Mouse (Mus musculus) hindbrain, embryonic 10.5 days (tissue): ENCODE measurements at regions not wholly inside any gene's neighbourhood (a gene's known extent, or its start where the extent isn't known, plus 50 kb on each side); places are given as distances from the start of the nearest gene placed in this dataset.

Experiments used
- DNase-seq: peaks from one replicate; pipeline ENCODE4 v3.0.0-alpha.2; 2017; ENCODE audit warnings: low spot score
- H3K27ac ChIP-seq: fragments of 300-500 bp; sonication (generic); 2 replicates; pipeline ENCODE4 v1.5.1; 2016; ENCODE audit warnings: mild to moderate bottlenecking, moderate library complexity
- H3K27me3 ChIP-seq: fragments of 300-500 bp; sonication (generic); 2 replicates; pipeline ENCODE4 v1.6.1; 2016; ENCODE audit warnings: mild to moderate bottlenecking; ENCODE audit not compliant: poor library complexity, insufficient read depth, severe bottlenecking
- H3K36me3 ChIP-seq: fragments of 300-500 bp; sonication (generic); 2 replicates; pipeline ENCODE4 v1.6.1; 2016; ENCODE audit warnings: mild to moderate bottlenecking, moderate library complexity
- H3K4me1 ChIP-seq: fragments of 300-500 bp; sonication (generic); replicated peaks from 2 replicates; pipeline ENCODE4 v1.6.1; 2016; ENCODE audit warnings: mild to moderate bottlenecking
- H3K4me3 ChIP-seq: fragments of 300-500 bp; sonication (generic); 2 replicates; pipeline ENCODE4 v1.5.1; 2016; ENCODE audit warnings: mild to moderate bottlenecking, moderate library complexity
- H3K9me3 ChIP-seq: fragments of 300-500 bp; sonication (generic); 2 replicates; pipeline ENCODE4 v1.6.1; 2016; ENCODE audit warnings: mild to moderate bottlenecking, moderate library complexity
- WGBS: fragments of 180-500 bp; shearing (Covaris S2); methylation state at CpG from one replicate; pipeline ENCODE4 v1.1.7; 2016; 5-methylcytosine and 5-hydroxymethylcytosine counted together

DNA sequence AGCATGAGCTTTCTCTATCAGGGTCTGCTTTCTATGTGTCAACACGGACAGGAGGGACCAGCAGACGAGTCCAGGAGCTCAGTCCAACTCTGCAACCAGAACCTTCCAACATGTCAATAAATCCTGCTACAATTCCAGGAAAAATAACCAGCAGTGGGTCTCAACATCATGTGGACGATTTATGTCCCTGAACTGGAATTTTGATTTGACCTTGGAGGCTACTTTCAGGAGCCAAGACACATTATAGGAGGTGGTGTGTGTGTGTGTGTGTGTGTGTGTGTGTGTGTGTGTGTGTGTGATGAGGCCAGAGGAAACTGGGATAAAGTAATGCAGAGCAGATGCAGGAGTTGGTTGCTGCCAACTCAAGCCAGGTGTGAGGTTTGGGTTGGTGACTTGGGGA, 107.8 kb downstream of the Edn3 start:
- Histone ChIP-seq H3K36me3 (no peaks in the 10 kb centered on the region), H3K4me1 (peaks cover 52% of the 10 kb centered on the region), H3K9me3 (no peaks in the 10 kb centered on the region), H3K27ac (peak overlapping the region; percentile 63; the same call in 1 of the 2 replicates), H3K4me3 (no peak overlapping the region), H3K27me3 (no peaks in the 10 kb centered on the region)
- peak; percentile 25 for DNase-seq
- WGBS = 72% methylated on average over 3 of the region's 3 CpGs

DNA sequence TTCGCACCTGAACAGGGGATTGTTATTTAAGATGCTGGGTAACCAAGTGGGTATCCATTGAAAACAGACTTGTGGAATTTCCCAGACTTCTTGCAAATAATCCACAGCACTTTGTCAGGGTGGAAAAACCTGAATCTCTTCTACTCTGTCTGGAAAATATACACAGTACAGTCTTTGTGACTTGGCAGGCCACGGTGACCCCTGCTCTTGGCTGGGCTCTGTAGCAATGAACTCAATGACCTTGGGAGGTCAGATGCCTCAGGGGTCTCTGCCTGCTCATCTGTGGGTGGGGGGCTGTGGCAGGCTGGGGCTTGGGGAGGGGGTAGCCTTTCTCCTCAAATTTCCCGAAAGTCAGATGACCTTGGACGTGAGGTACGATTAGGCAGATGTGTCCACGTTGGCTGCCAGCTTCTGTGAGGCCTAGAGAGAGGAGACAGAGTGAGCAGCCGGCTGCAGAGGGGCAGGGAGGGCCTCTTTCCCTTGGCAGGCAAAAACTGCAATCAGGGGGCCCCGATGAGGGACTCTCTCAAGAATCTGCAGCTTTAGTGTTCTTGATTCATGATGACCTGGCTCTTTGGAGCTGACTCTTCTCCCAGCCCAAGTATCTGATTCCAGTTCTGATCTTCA, 108.4 kb downstream of the Edn3 start:
- Histone ChIP-seq H3K36me3 (no peaks in the 10 kb centered on the region), H3K27me3 (no peaks in the 10 kb centered on the region), H3K4me1 (peaks cover 52% of the 10 kb centered on the region), H3K4me3 (no peak overlapping the region), H3K27ac (peak overlapping the region; percentile 63), H3K9me3 (no peaks in the 10 kb centered on the region)
- peak; percentile 49 for DNase-seq
- 45% methylated on average over 8 of the region's 8 CpGs for WGBS

DNA sequence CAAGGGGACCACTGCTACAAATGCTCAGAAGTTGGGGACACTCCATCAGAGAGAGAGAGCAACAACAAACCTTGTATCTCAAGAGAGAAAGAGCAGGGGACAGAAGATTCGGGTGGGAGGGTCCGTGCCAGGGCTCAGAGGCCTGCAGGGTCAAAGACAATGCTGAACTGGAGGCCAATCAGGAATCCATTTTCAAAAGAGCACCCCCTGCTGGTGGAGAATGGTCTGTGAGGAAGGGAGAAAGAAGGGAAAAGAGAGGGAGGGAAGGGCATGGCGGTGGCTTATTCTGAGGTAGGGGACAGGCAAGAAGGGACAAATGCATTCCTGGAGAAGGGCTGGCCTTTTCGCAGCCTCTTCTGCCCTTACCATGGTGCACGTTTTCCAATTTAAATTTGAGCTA, 109.9 kb downstream of the Edn3 start:
- Histone ChIP-seq H3K4me3 (no peak overlapping the region), H3K36me3 (no peaks in the 10 kb centered on the region), H3K27ac (no peak overlapping the region; the same call in 1 of the 2 replicates), H3K27me3 (no peaks in the 10 kb centered on the region), H3K9me3 (no peaks in the 10 kb centered on the region), H3K4me1 (peaks cover 41% of the 10 kb centered on the region)
- DNase-seq = peak; percentile 37
- 60% methylated on average over 5 of the region's 5 CpGs for WGBS

DNA sequence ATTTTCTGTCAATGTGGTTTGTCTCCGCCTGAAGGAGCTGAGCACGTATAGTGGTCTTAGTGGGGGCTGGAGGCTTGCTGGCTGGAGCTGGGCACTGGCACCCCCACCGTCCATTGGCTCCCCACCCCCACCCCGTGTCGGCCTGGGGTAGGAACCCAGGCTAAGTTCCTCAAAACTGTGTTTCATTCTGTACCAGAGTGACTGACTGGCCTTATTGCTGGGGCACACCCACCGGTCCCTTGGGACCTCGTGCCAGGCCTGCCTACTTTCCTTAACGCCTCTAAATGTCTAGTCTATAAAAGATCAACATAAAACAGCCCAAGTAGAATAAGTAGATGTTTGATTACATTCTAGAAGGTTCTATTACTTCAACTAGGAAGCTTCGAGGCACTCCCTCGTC, 110.8 kb downstream of the Edn3 start:
- DNase-seq = no peak
- no peaks in the 10 kb centered on the region for H3K36me3 ChIP-seq
- H3K4me3 ChIP-seq = no peak overlapping the region
- H3K4me1 ChIP-seq = peaks cover 40% of the 10 kb centered on the region
- H3K27ac ChIP-seq = no peak overlapping the region
- WGBS = 83% methylated on average over 10 of the region's 10 CpGs
- no peaks in the 10 kb centered on the region for H3K9me3 ChIP-seq
- H3K27me3 ChIP-seq = no peaks in the 10 kb centered on the region

DNA sequence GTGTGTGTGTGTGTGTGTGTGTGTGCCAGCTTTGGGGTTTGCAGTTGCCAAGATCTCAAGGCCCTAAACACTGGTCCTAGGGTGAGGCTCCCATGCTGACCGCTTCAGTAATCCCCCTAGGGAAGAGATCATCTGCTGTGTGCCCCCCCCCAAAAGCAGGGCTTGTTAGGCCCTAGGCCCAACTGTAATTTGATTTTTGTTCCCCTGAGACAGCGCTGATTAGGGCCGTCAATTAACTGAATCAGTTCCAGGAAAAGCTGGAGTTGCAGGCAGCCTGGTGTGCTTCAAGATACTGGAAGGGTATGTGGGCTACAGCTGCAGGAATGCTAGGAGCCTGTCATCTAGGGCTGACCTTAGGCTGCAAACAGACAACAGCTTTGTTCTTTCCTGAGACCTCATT, 111.4 kb downstream of the Edn3 start:
- Histone ChIP-seq H3K9me3 (no peaks in the 10 kb centered on the region), H3K4me1 (peaks cover 40% of the 10 kb centered on the region), H3K36me3 (no peaks in the 10 kb centered on the region), H3K27ac (peak overlapping the region; percentile 70), H3K4me3 (no peak overlapping the region), H3K27me3 (no peaks in the 10 kb centered on the region)
- WGBS = 59% methylated on average over 3 of the region's 3 CpGs
- no peak for DNase-seq

DNA sequence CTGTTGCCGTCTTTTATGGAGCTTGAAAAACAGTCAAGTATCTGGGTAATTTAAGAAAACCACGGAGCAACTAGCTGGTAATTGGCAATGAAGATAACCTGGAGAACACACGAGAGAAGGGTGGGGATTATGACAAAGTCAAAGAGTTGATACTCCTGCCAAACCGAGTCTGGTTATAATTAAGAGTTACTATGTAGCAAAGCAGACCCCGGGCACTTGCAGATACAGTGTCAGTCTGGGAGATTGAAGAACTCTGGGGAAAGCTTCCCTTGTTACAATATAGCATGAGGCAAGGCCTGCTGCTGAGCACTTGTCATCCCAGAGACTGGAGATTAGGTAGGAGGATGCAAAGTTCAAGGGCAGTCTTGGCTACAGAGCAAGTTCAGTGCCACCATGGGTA, 116.5 kb downstream of the Edn3 start:
- H3K27me3 ChIP-seq = no peaks in the 10 kb centered on the region
- H3K4me1 ChIP-seq = peaks cover 16% of the 10 kb centered on the region
- H3K4me3 ChIP-seq = no peak overlapping the region
- H3K27ac ChIP-seq = no peak overlapping the region
- WGBS = 64% methylated on average over 5 of the region's 5 CpGs
- H3K36me3 ChIP-seq = no peaks in the 10 kb centered on the region
- DNase-seq = no peak
- H3K9me3 ChIP-seq = no peaks in the 10 kb centered on the region

DNA sequence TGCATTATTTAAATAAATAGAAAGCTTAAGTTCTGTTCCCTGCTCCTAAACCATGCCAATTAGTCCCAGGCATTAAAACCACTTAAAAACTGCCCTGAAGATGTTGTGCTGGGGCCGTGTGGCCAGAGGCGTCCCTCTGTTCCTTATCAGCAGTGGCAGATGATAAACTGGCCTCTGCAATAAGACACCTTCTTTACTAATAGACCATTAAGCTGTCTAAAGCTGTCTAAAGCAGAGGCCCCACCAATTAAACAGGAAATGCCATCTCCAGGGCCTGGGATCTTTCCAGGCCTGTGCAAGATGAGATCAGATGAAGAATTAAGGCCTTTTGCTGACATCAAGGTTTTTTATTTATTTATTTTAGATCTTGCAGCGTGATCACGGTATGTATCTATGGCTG, 118.6 kb downstream of the Edn3 start:
- Histone ChIP-seq H3K27ac (no peak overlapping the region), H3K4me1 (peaks cover 10% of the 10 kb centered on the region), H3K36me3 (no peaks in the 10 kb centered on the region), H3K9me3 (no peaks in the 10 kb centered on the region), H3K4me3 (no peak overlapping the region), H3K27me3 (no peaks in the 10 kb centered on the region)
- 74% methylated on average over 4 of the region's 4 CpGs for WGBS
- DNase-seq = no peak

DNA sequence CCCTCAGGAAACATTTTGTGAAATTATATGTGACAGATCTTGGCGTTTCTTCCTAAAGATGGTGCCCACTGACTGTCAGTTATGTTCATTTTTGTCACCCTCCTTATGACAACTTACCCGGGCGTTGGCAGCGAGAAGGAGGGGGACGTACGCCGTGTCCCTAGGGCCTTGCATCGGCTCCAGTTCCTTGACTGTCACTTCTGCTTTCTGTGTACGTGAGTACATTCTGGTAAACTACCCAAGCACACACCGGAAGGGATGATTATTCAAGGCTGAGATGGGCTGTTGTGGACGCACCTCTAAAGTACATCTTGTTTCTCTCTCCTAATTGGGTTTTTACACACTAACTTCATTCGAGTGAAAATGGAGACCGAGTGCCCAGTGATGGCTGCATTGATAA, 120.2 kb downstream of the Edn3 start:
- 93% methylated on average over 13 of the region's 13 CpGs for WGBS
- Histone ChIP-seq H3K4me3 (no peak overlapping the region), H3K36me3 (no peaks in the 10 kb centered on the region), H3K27me3 (no peaks in the 10 kb centered on the region), H3K9me3 (no peaks in the 10 kb centered on the region), H3K4me1 (peaks cover 15% of the 10 kb centered on the region), H3K27ac (no peak overlapping the region)
- DNase-seq = no peak

DNA sequence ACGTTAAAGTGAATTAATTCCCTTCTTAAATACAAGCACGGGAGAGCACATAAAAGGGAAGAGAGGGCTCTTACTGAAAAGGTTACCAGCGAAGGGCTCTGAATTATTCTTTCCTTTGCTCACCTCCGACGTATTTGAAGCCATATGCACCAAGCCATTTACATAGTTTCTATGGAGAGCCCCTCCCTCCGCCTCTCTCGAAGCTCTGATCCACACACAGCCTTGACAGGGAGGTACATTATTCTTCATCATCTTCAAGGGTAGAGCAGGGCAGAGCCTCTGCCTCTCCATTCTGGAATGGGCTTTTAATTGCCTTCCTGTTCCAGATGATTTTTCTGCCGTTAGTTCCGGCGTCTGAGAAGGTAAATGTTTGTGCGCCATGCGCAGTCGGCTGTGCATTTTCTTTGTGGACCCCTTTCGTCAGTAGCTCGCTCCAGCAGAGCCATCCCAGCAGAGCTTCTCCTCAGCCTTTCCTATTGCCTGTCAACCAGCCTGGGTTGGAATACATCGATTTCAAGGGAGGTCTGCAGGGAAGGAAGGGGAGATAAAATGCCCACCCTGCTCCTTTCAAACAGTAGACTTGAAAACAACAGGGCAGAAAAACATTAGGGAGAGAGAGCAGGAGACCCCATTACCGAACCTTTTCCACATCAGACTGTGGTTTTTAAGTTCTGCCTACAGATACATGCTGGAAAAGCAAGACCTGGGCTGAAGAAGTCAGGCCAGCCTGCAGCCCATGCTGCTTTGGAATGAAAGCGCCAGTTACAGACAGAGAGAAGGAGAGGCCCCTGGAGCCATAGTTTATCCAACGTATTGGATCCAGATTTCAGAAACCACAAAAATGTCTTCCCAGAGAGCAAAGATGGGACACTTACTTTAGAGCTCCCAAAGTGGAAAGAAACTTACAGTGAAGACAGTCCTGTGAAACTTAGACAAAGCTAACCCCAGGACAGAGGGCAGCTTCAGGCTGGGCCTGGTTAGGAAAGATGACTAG, 124.1 kb downstream of the Edn3 start:
- DNase-seq = no peak
- Histone ChIP-seq H3K27me3 (no peaks in the 10 kb centered on the region), H3K9me3 (no peaks in the 10 kb centered on the region), H3K27ac (peak overlapping the region; percentile 16; the same call in 1 of the 2 replicates), H3K4me3 (no peak overlapping the region), H3K36me3 (no peaks in the 10 kb centered on the region), H3K4me1 (0 out of 2 replicates have a peak, but pooled peaks cover 8% of the 10 kb centered on the region)
- WGBS = 78% methylated on average over 19 of the region's 19 CpGs

DNA sequence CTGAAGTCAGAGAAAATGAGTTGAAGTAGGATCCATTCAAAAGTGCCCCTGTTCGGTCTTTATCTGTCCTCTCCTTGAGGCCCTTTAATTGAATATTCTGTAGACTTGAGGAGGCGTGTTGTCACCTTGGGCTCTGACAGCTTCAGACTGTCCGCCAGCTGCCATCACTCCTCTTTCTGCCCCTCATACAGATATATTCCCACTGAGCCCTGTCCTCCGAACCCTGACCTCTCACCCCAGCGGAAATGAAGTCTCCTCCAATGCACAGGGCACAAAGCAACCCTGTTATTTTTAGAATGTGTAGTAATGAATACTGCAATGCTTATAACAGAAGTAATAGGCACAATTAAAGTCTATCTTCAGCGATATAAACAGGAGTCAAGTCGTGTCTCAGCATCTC, 117.4 kb upstream of the Gm14444 start:
- 0 out of 2 replicates have a peak overlapping the region, but pooled peaks have one; percentile 1 for H3K27ac ChIP-seq
- H3K4me3 ChIP-seq = no peak overlapping the region
- H3K4me1 ChIP-seq = peaks cover 10% of the 10 kb centered on the region
- no peaks in the 10 kb centered on the region for H3K36me3 ChIP-seq
- peak; percentile 30 for DNase-seq
- H3K9me3 ChIP-seq = no peaks in the 10 kb centered on the region
- 53% methylated on average over 7 of the region's 7 CpGs for WGBS
- no peaks in the 10 kb centered on the region for H3K27me3 ChIP-seq

DNA sequence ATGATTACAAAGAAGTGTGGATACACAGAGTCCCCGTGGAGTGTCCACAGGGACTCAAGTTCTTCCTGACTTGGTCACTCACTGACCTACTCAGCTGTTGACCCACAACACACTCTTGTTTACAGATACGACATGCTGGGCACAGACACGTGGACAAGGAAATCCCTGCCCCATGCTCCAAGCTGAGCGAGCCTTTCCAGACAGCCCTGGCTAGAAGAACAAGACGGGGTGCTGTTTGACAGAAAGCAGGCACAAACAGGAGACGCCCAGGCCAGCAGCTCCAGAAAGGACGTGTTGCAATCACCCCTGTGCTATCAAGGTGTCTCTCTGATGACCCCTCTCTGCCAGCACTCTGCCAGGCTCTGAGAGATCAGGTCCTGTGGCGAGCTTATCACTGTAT, 112.6 kb upstream of the Gm14444 start:
- Histone ChIP-seq H3K4me3 (no peak overlapping the region), H3K27me3 (no peaks in the 10 kb centered on the region), H3K36me3 (no peaks in the 10 kb centered on the region), H3K9me3 (no peaks in the 10 kb centered on the region), H3K4me1 (peaks cover 13% of the 10 kb centered on the region), H3K27ac (no peak overlapping the region)
- WGBS = 75% methylated on average over 8 of the region's 8 CpGs
- DNase-seq = no peak

DNA sequence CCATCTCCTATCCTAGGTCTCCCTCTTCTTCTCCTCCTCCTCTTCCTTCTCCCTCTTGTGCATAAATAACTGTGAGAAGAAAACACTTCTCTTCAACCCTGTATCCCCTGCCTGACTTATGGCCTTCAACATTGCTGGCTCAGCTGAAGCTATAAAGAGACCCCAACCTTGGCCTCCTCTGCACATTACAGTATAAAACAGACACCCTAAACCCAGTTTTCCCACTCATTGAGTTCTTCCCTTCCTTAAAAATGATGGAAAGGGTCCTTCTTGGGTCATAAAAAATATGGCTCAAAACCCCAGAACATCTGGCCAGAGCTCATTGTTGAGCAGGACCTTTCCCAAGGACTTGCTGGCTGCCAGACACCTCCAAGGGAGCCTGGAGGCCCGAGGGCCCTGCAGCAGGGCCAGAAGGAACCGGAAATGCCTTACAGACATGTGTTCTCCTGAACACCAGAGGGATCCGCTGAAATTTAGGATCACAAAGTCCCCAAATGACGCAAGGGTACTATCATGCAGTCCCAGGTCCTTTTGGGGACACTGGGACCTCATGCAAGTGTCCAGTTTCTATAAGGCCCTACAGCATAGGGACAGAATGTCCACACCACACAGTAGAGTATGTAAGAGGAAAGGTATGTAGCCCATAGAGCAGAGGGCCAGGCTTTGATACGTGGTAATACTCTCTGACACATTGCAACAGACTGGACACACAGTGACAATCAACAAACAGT, 109.9 kb upstream of the Gm14444 start:
- Histone ChIP-seq H3K4me1 (peaks cover 7% of the 10 kb centered on the region; the same call in 1 of the 2 replicates), H3K9me3 (no peaks in the 10 kb centered on the region), H3K27me3 (no peaks in the 10 kb centered on the region), H3K36me3 (no peaks in the 10 kb centered on the region), H3K27ac (no peak overlapping the region), H3K4me3 (no peak overlapping the region)
- WGBS = 86% methylated on average over 5 of the region's 5 CpGs
- no peak for DNase-seq

DNA sequence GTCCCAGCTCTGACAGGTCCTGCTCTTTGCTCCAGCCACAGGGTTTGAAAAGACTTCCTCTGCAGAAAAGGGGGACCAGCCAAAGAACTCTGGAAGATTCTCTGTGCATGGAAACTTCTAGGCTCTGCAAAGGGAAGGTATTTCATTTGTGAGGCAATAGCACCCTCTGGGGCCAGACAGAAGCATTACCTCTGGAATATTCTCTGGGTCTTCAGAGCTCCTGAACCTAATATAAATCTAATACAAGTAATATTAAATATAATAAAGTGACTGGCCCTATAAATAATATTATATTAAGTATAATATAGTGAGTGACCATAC, 109.4 kb upstream of the Gm14444 start:
- Histone ChIP-seq H3K27ac (no peak overlapping the region), H3K9me3 (no peaks in the 10 kb centered on the region), H3K4me1 (peaks cover 7% of the 10 kb centered on the region; the same call in 1 of the 2 replicates), H3K4me3 (no peak overlapping the region), H3K36me3 (no peaks in the 10 kb centered on the region), H3K27me3 (no peaks in the 10 kb centered on the region)
- DNase-seq = peak; percentile 51
